Mouse (Mus musculus): ENCODE data around the gene Bag1. TPM values are rescaled to one million over a fixed set of nuclear protein-coding genes. Genes with fewer than 3 reads are reported as not detected.

Gene Bag1
- 203 and 224 TPM in 2 replicates for polyA plus RNA-seq (2015; fragmentation: Nextera tagmentation; extraction: Ambion mirVana)

DNA sequence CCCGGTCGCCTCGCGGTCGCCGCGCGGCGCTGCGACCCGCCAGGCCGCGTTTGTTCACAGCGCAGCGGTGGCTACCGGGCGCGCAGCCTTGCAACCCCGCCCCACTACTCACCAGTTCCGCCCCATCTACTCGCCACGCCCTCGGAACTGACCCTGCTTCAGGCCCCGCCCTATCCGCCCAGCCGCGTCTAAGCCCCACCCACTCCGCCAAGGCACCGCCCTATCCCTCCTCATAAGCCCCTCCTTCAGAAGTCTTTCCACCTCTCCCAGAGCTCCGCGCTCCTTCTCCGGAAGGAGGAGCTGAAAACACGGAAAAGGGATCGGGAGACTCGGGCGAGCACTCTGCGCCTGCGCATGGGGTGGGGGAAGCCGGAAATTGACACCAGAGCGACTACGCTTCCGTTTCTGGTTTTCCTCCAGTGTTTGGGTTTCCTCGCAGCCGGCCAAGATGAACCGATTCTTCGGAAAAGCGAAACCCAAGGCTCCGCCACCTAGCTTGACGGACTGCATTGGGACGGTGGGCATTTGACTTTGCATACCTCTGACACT is at the start of gene Bag1, which contains the start of gene Chmp5:
Bag1 (minus strand) TSS at position 135 of the 549 bp plus-strand sequence.
Chmp5 (plus strand) TSS at position 248 of the 549 bp plus-strand sequence.

DNA sequence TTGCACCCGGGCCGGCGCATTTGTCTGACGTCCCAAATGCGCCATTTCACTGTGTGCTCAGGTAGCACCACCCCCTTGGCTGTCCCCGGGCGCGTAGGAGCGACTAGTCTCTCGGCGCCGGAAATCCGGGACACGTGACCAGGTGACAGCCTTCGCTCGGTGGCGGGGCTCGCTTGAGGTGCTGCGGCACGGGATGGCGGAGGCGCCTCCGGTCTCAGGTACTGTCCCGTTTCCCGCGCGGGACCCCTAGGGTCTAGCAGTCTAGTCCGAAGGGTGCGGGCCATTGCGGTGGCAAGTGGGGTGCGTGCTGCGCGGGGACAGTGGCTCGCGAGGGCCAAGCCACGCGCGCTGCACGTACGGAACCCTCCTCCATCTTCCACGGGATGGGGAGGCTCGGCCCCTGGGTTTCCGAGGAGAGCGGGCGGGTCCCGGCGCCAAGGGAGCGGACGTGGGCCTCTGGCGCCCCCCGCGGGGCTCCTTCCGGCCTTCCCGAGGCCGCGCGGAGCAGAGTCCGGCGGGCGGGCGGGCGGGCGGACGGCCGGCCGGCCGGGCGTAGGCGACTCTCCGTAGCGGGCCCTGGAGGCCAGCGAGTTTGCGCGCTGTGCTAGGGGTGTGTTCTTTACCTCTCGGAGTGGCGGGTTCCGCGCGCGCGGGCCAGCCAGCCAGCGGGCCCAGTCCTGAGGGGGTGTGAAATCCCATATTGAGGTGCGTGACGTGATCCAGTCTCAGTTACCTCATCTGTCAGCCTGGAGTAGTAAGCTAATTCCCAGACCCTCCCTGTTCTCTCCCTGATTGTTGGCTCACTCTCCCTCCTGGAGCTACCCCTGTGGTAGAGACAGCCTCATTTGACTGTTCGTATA is 23.0 kb upstream of the Bag1 start, which contains the start of gene Nfx1:
Nfx1 (plus strand) TSS at position 65 of the 860 bp plus-strand sequence.

DNA sequence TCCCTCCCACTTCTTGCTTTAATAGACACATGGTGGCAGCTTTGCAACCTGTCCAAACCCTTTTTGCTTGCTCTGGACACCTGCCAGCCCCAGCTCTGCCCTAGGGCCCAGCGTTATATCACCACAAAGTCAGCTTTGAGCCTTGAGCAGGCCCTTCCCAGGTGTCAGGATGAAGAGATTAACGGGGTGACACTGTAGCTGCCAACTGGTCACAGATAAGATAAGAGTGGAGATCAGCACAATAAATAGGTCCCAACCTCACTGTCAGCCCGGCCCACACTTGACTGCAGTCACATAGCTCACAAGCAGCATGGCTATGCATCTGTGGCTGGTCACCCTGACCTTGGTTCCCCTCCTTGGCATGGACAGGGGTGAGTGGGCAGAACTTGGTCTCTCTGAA is 28.3 kb downstream of the Bag1 start, which contains the start of gene Spink4:
Spink4 (plus strand) TSS at position 268 of the 400 bp plus-strand sequence.

Small RNA genes lying within 50 kb of the gene (microRNA-seq; reads per million reads assigned to microRNA genes)
- gene Mir3094: 2.2 reads per million

Other genes with a start within 250 kb of the Bag1 start
- gene Aptx, start 245.1 kb downstream of the Bag1 start, polyA plus RNA-seq (2015; fragmentation: Nextera tagmentation; extraction: Ambion mirVana): 22.9 and 23.0 TPM in 2 replicates
- 214 and 256 TPM in 2 replicates for gene Dnaja1, start 226.1 kb downstream of the Bag1 start, polyA plus RNA-seq (2015; fragmentation: Nextera tagmentation; extraction: Ambion mirVana)
- gene Smu1, start 190.4 kb downstream of the Bag1 start, polyA plus RNA-seq (2015; fragmentation: Nextera tagmentation; extraction: Ambion mirVana): 91.2 and 91.9 TPM in 2 replicates
- gene B4galt1, start 94.3 kb downstream of the Bag1 start, polyA plus RNA-seq (2015; fragmentation: Nextera tagmentation; extraction: Ambion mirVana): 48.2 and 54.0 TPM in 2 replicates
- not detected in 2 replicates for gene Spink4, start 28.2 kb downstream of the Bag1 start, polyA plus RNA-seq (2015; fragmentation: Nextera tagmentation; extraction: Ambion mirVana)
- 105 and 114 TPM in 2 replicates for gene Chmp5, start 113 bp upstream of the Bag1 start, polyA plus RNA-seq (2015; fragmentation: Nextera tagmentation; extraction: Ambion mirVana)
- 31.7 and 34.0 TPM in 2 replicates for gene Nfx1, start 22.6 kb upstream of the Bag1 start, polyA plus RNA-seq (2015; fragmentation: Nextera tagmentation; extraction: Ambion mirVana)
- 1.9 and 2.2 TPM in 2 replicates for gene Aqp7, start 99.8 kb upstream of the Bag1 start, polyA plus RNA-seq (2015; fragmentation: Nextera tagmentation; extraction: Ambion mirVana)
- 106 and 129 TPM in 2 replicates for gene Aqp3, start 149.9 kb upstream of the Bag1 start, polyA plus RNA-seq (2015; fragmentation: Nextera tagmentation; extraction: Ambion mirVana)
- 13.0 and 13.2 TPM in 2 replicates for gene Nol6, start 176.2 kb upstream of the Bag1 start, polyA plus RNA-seq (2015; fragmentation: Nextera tagmentation; extraction: Ambion mirVana)
- gene Ube2r2, start 187.4 kb upstream of the Bag1 start, polyA plus RNA-seq (2015; fragmentation: Nextera tagmentation; extraction: Ambion mirVana): 69.6 and 75.9 TPM in 2 replicates

All from urinary bladder, postnatal 0 days (tissue).